Mouse (Mus musculus) neural tube, embryonic 11.5 days (tissue): ENCODE data around the gene Robo4. TPM values are rescaled to one million over a fixed set of nuclear protein-coding genes. Genes with fewer than 3 reads are reported as not detected.

Experiments
- ATAC-seq: fragments of 200-750 bp; cut with Nextera tagmentation; 2 replicates; pipeline ENCODE4 v1.8.0; 2017; ENCODE audit warnings: moderate number of reproducible peaks, mild to moderate bottlenecking, moderate TSS enrichment, moderate library complexity; ENCODE audit not compliant: insufficient read depth, low FRiP score, low TSS enrichment
- DNase-seq: peaks from one replicate; pipeline ENCODE4 v3.0.0-alpha.2; 2015; ENCODE audit warnings: low spot score
- H3K27ac ChIP-seq: fragments of 300-500 bp; sonication (generic); 2 replicates; pipeline ENCODE4 v1.5.1; 2014; ENCODE audit warnings: low read depth, mild to moderate bottlenecking, low read length
- H3K27me3 ChIP-seq: fragments of 300-500 bp; sonication (generic); 2 replicates; pipeline ENCODE4 v1.6.1; 2014; ENCODE audit warnings: mild to moderate bottlenecking, low read length, mixed read lengths; ENCODE audit not compliant: control insufficient read depth, insufficient read depth
- H3K36me3 ChIP-seq: fragments of 300-500 bp; sonication (generic); 2 replicates; pipeline ENCODE4 v1.6.1; 2014; ENCODE audit warnings: mild to moderate bottlenecking, low read length, moderate library complexity, mixed read lengths; ENCODE audit not compliant: control insufficient read depth, insufficient read depth
- H3K4me1 ChIP-seq: fragments of 300-500 bp; sonication (generic); 2 replicates; pipeline ENCODE4 v1.6.1; 2014; ENCODE audit warnings: low read length, mixed read lengths; ENCODE audit not compliant: control insufficient read depth, insufficient read depth
- H3K4me2 ChIP-seq: fragments of 300-500 bp; sonication (generic); 2 replicates; pipeline ENCODE4 v1.6.1; 2014; ENCODE audit warnings: low read depth, mild to moderate bottlenecking, moderate library complexity
- H3K4me3 ChIP-seq: fragments of 300-500 bp; sonication (generic); 2 replicates; pipeline ENCODE4 v1.5.1; 2014; ENCODE audit warnings: low read depth, low read length
- H3K9ac ChIP-seq: fragments of 300-500 bp; sonication (generic); 2 replicates; pipeline ENCODE4 v1.6.1; 2014; ENCODE audit warnings: mild to moderate bottlenecking, low read length
- H3K9me3 ChIP-seq: fragments of 300-500 bp; sonication (generic); 2 replicates; pipeline ENCODE4 v1.6.1; 2016; ENCODE audit warnings: low read length; ENCODE audit not compliant: control insufficient read depth
- WGBS: fragments of 180-500 bp; shearing (Covaris S2); extraction: QIAGEN DNeasy Blood & Tissue Kit; methylation state at CpG from one replicate; pipeline ENCODE4 v1.1.7; 2014; 5-methylcytosine and 5-hydroxymethylcytosine counted together
- polyA plus RNA-seq: library from polyadenylated mRNA; unstranded; fragments of >200 nt; fragmentation: Nextera tagmentation; extraction: Ambion mirVana; gene quantifications from 2 replicates; pipeline ENCODE4 v1.2.1, GENCODE M21; 2014

Gene Robo4
- polyA plus RNA-seq, 1 experiment from 2014 or later: 6.7 TPM

DNA sequence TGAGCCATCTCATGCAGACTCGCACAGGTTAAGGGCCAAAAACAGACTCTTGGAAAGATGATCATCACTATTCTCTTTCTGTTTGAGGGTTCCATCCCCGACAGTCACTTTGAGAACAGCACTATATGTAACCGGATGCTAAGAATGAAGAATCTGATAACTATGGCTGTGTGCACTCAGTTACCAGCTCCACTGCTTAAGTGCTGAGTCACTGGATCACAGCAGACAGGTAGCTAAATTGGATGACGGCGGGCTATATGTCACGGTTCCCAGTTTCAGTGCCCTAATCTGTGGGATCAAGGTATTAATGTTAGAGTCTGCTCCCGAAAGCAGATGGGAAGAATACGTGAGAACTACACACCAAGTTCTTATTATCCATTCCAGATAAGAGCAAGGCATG, 54.2 kb downstream of the Robo4 start:
- Histone ChIP-seq H3K36me3 (no peaks in the 10 kb centered on the region), H3K9ac (no peak overlapping the region), H3K9me3 (no peaks in the 10 kb centered on the region), H3K27me3 (peaks cover 89% of the 10 kb centered on the region), H3K27ac (no peak overlapping the region), H3K4me2 (peak overlapping the region; percentile 32), H3K4me3 (no peak overlapping the region), H3K4me1 (peaks cover 14% of the 10 kb centered on the region)
- ATAC-seq (no peak), DNase-seq (no peak)
- 4% methylated on average over 8 of the region's 8 CpGs for WGBS

DNA sequence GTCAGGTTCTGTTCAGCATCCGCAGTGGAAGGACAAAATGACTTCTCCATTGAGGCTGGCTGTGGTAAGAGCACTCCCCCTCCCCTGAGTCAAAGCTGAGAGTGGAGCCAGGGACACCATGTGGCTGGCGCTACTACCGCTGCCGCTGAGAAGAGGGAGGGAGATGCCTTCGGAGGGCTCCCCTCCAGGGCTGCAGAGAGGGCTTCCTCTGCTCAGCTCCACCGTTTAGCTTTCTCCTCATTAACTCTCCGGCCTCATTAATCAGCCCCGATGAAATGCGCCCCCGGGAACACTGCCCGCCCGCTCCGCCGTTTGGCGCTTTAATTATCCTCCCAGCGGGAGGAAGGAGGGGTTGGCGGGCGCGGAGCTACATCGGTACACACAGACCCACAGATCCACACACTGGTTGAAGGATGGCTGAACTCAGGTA, 54.8 kb downstream of the Robo4 start:
- WGBS: under 1% methylated on average over 19 of the region's 20 CpGs
- Histone ChIP-seq H3K9me3 (no peaks in the 10 kb centered on the region), H3K36me3 (no peaks in the 10 kb centered on the region), H3K27ac (0 out of 2 replicates have a peak overlapping the region, but pooled peaks have one; percentile 34), H3K4me1 (peaks cover 14% of the 10 kb centered on the region), H3K4me3 (no peak overlapping the region), H3K27me3 (peaks cover 89% of the 10 kb centered on the region), H3K4me2 (peak overlapping the region; percentile 32), H3K9ac (no peak overlapping the region; the same call in 1 of the 2 replicates)
- peak; percentile 52 for ATAC-seq
- DNase-seq: peak; percentile 85

DNA sequence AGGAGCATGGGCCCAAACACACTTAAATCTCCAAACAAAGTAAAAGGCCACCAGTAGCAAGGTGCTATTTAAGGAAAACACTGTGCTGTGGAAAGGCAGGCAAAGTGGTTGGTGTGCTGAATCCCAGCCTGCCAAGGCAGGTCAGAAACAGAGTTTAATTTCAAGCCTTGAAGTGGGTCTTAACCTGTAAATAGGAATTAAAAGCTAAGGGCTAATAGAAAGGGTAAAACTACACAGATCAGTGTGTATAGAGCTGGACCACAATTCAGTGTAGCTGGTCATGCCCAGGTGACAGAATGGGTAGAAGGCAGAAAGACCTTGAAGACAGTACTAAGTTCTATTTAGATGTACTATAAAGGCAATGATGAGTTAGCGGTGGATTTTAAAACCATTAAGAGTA, 55.5 kb downstream of the Robo4 start:
- ATAC-seq (no peak), DNase-seq (no peak)
- H3K9ac ChIP-seq: no peak overlapping the region
- no peak overlapping the region for H3K4me3 ChIP-seq
- H3K4me2 ChIP-seq: no peak overlapping the region; the same call in 1 of the 2 replicates
- 0 out of 2 replicates have a peak overlapping the region, but pooled peaks have one; percentile 34 for H3K27ac ChIP-seq
- H3K36me3 ChIP-seq: no peaks in the 10 kb centered on the region
- H3K27me3 ChIP-seq: peaks cover 92% of the 10 kb centered on the region
- 39% methylated on average over 1 of the region's 1 CpGs for WGBS
- H3K9me3 ChIP-seq: no peaks in the 10 kb centered on the region
- peaks cover 14% of the 10 kb centered on the region for H3K4me1 ChIP-seq

DNA sequence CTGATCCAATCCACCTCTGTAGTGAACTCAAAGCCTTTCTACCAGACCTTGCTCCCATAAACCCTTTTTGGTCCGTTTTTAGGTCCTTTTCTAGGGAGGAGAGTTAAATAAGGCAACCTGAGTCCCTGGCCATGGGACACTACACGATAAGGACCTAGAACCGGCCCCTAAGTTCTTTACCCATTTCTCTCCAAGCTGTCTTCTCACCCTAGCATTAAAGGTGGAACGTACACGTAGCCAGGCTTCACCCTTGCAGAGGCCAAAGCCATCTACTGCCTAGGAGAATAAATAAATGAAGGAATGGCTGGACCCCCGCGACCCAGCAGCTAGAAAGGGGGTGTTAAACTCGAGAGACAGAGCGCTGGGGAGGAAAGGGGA, 58.0 kb downstream of the Robo4 start:
- H3K9me3 ChIP-seq: no peaks in the 10 kb centered on the region
- peak overlapping the region; percentile 62 for H3K9ac ChIP-seq
- H3K27me3 ChIP-seq: peaks cover 78% of the 10 kb centered on the region
- peak overlapping the region; percentile 84 for H3K27ac ChIP-seq
- H3K4me1 ChIP-seq: peaks cover 12% of the 10 kb centered on the region
- no peaks in the 10 kb centered on the region for H3K36me3 ChIP-seq
- peak overlapping the region; percentile 47 for H3K4me3 ChIP-seq
- ATAC-seq (no peak), DNase-seq (no peak)
- under 1% methylated on average over 9 of the region's 9 CpGs for WGBS
- peak overlapping the region; percentile 60 for H3K4me2 ChIP-seq

DNA sequence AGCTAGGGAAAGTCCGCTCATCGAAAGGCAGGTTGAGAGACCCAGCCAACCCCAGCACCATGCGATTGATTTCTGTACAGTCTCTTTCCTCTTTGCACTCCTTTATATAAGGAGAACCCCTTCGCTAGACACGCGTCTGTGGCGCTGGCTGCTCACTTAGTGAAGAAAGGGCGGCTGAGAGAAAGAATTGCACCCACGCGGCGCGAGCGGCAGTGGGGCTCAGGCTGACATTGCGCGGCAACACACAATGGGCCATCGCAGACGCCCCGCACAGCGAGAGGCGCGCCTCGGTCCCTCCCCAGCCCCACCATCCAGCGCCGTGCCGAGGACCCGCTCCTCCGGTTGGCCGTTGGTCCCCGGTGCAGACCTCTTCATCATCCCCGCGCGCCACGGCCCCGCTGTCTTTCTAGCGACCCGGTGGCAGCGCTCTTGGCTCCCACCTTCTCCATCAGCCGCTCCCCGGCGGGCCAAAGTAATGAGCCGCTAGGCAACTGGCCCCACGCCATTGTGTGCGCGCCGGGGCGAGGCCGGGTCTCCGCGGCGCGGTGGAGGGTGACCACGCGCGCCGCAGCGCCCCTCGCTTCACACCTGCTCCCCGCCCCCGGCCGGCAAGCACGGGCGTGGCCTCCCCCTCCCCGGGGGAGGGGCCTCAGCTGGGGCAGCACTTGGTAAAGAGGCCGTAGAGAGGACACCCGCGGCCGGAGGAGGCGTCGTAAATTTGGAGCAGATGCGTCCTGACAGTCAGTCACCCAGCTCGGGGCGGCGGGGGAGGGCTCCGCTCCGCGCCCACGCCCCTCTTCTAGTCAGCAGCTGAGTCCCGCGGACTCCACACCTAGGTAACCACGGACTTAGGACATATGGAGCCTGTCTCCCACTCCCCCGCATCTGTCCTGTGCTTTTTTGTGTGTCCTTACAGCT, 58.6 kb downstream of the Robo4 start:
- Histone ChIP-seq H3K9me3 (no peaks in the 10 kb centered on the region), H3K4me2 (peak overlapping the region; percentile 60), H3K9ac (peak overlapping the region; percentile 62), H3K4me3 (peak overlapping the region; percentile 47), H3K36me3 (no peaks in the 10 kb centered on the region), H3K4me1 (peaks cover 8% of the 10 kb centered on the region), H3K27ac (peak overlapping the region; percentile 84), H3K27me3 (peaks cover 72% of the 10 kb centered on the region)
- under 1% methylated on average over 80 of the region's 81 CpGs for WGBS
- ATAC-seq (peak; percentile 74), DNase-seq (peak; percentile 82)

DNA sequence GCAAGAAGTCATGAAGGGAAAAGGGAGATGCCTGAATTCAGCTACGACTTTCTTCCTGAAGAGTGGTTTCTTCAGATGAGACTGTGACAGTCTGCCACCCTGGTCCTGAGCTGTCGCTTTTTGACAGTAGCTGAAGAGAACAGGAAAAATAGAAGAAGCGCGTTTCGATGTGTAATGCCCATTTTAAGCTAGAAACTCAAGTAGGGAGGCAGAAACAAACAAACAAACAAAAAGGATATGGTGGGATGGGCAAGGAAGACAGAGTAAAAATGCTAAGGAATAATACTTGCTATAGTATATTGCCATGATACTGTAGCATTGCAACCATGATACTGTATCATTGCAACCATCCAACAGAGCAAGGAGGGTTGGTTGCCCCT, 59.3 kb downstream of the Robo4 start:
- 9% methylated on average over 5 of the region's 5 CpGs for WGBS
- DNase-seq: no peak
- peaks cover 65% of the 10 kb centered on the region for H3K27me3 ChIP-seq
- H3K4me2 ChIP-seq: peak overlapping the region; percentile 60
- H3K27ac ChIP-seq: no peak overlapping the region
- no peak overlapping the region for H3K9ac ChIP-seq
- H3K9me3 ChIP-seq: no peaks in the 10 kb centered on the region
- no peaks in the 10 kb centered on the region for H3K36me3 ChIP-seq
- H3K4me1 ChIP-seq: peaks cover 7% of the 10 kb centered on the region
- peak overlapping the region; percentile 47 for H3K4me3 ChIP-seq
- ATAC-seq: no peak

DNA sequence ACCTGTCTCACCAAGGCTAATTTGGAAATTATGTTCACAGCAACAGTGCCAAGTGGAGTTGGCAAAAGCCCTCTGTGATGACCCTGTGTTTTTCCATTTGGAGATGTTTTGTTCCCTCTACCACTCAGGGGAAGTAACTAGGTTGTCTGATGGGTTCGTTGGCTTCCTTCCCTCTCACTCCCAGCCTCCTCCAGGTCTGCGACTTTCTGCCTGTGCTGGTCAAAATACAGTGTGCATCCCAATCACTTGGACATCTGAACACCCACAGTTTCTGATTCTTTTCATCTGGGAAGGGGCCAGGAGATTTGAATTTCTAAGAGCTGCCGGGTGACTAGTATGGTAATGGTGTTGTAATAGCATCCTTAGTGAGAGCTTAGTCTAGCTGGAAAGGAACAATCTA, 59.9 kb downstream of the Robo4 start:
- Histone ChIP-seq H3K9me3 (no peaks in the 10 kb centered on the region), H3K4me2 (no peak overlapping the region), H3K4me1 (peaks cover 1% of the 10 kb centered on the region), H3K27me3 (peaks cover 59% of the 10 kb centered on the region), H3K9ac (no peak overlapping the region), H3K27ac (no peak overlapping the region), H3K4me3 (no peak overlapping the region), H3K36me3 (no peaks in the 10 kb centered on the region)
- DNase-seq (no peak), ATAC-seq (no peak)
- 9% methylated on average over 3 of the region's 3 CpGs for WGBS

DNA sequence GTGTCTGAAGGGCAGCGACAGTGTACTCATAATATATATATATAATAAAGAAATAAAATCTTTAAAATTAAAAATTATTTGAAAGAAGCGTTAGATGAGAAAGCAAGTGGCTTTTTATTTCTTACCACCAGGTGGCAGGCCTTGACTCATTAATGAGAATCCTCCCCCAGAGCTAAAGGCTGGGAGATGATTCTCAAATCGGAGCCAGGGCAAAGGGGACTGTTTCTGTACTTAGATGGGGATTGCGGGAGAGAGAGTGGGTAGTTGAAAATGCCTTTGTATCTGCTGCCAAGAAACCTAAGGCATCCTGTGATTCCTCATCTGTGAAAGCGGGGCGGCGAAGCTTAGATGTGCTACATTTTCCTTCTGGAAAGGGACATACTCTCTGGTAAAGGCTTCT, 61.1 kb downstream of the Robo4 start:
- no peak for ATAC-seq
- Histone ChIP-seq H3K9ac (no peak overlapping the region), H3K4me2 (no peak overlapping the region), H3K27me3 (peaks cover 49% of the 10 kb centered on the region), H3K4me1 (no peaks in the 10 kb centered on the region; the same call in 1 of the 2 replicates), H3K27ac (no peak overlapping the region), H3K36me3 (no peaks in the 10 kb centered on the region), H3K9me3 (no peaks in the 10 kb centered on the region), H3K4me3 (no peak overlapping the region)
- WGBS: 14% methylated on average over 7 of the region's 7 CpGs
- peak; percentile 55 for DNase-seq
